Comparison of ENCODE assay signal across 8 mouse cellular contexts in the genomic region with DNA sequence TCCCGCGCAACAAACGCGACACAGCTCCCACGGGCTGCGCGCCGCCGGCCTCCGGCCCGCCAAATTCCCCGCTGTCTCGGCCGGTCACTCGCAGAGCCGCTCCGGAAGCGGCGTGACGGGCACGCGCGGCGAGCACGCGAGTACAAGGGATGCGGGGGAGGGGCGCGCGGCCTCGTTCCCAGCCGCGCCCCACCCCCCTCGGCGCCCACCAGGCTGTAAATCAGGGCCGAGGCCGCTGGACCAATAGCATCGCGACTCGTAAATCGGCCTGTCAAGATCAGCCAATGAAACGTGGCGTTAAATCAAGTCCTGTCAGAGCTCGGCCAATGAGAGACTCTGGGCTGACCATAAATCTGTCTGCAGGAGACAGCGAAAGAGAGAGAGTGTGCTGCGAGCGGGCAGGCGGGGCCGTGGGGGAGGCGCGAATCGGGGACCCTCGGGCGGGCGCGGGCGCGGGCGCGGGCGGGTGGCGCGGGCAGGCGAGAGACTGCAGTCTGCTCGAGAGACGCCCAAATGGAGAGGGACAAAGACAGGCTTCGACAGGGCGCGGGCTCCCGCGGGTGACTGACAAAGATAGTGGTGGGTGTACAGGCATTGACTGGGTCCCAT. TPM values are rescaled to one million over a fixed set of nuclear protein-coding genes. Genes with fewer than 3 reads are reported as not detected.
A peak's percentile ranks its signal among the peaks of the same experiment; 100 is the strongest.
DNase-seq lines count a peak whose midpoint lies in the region; ATAC-seq and TF ChIP-seq lines count a peak whose summit lies in the region.

No protein-coding gene starts in this region.

- H3K4me1 ChIP-seq in erythroblast, embryonic 14.5 days (ENCODE audit: control insufficient read depth): peaks cover 35% of the 10 kb centered on the region
- peaks cover 62% of the 10 kb centered on the region for H3K4me1 ChIP-seq in heart, embryonic 11.5 days (ENCODE audit: control insufficient read depth, insufficient read depth, low read length)
- peaks cover 87% of the 10 kb centered on the region for H3K4me1 ChIP-seq in kidney, embryonic 16.5 days (ENCODE audit: insufficient read depth, low read length)
- H3K4me1 ChIP-seq in liver, adult 2 months (ENCODE audit: control insufficient read depth, insufficient read depth, low read length): peaks cover 30% of the 10 kb centered on the region

- peak overlapping the region; percentile 90 for H3K27ac ChIP-seq in heart, embryonic 11.5 days (ENCODE audit: low read depth, low read length)
- peak overlapping the region; percentile 99 for H3K27ac ChIP-seq in kidney, embryonic 16.5 days (ENCODE audit: low read length)
- H3K27ac ChIP-seq in liver, adult 2 months (replicated peaks; ENCODE audit: insufficient read depth, low read depth, low read length): peak overlapping the region; percentile 99

- H3K9ac ChIP-seq in heart, embryonic 11.5 days (ENCODE audit: low read depth, low read length): peak overlapping the region; percentile 79
- peak overlapping the region; percentile 81 for H3K9ac ChIP-seq in kidney, embryonic 16.5 days (replicated peaks; ENCODE audit: low read length)
- H3K9ac ChIP-seq in liver, adult 2 months (ENCODE audit: low read depth, low read length): peak overlapping the region; percentile 85

- H3K36me3 ChIP-seq in erythroblast, embryonic 14.5 days (ENCODE audit: control insufficient read depth): peaks cover 8% of the 10 kb centered on the region
- H3K36me3 ChIP-seq in heart, embryonic 11.5 days (ENCODE audit: control insufficient read depth, insufficient read depth, low read length): no peaks in the 10 kb centered on the region
- H3K36me3 ChIP-seq in kidney, embryonic 16.5 days (ENCODE audit: insufficient read depth, low read length): no peaks in the 10 kb centered on the region
- no peaks in the 10 kb centered on the region for H3K36me3 ChIP-seq in liver, adult 2 months (ENCODE audit: control insufficient read depth, insufficient read depth, low read length)
- H3K36me3 ChIP-seq in myocyte (ENCODE audit: control insufficient read depth, insufficient read depth): no peaks in the 10 kb centered on the region
- H3K36me3 ChIP-seq in splenic B cell, adult 2 months (ENCODE audit: control insufficient read depth, insufficient read depth, low read length, poor library complexity, severe bottlenecking): no peaks in the 10 kb centered on the region

- TF ChIP-seq CTCF in liver, adult 2 months (IDR thresholded peaks at IDR 0.05; ENCODE audit: low read depth, low read length): no peak

- no peaks in the 10 kb centered on the region for H3K9me3 ChIP-seq in erythroblast, embryonic 14.5 days (ENCODE audit: control insufficient read depth, low read length)
- H3K9me3 ChIP-seq in heart, embryonic 11.5 days (replicated peaks; ENCODE audit: control insufficient read depth, low read length): no peaks in the 10 kb centered on the region
- no peaks in the 10 kb centered on the region for H3K9me3 ChIP-seq in kidney, embryonic 16.5 days (ENCODE audit: low read length)

- peak overlapping the region; percentile 61 for H3K4me3 ChIP-seq in erythroblast, embryonic 14.5 days (replicated peaks)
- H3K4me3 ChIP-seq in heart, embryonic 11.5 days (ENCODE audit: low read depth, low read length): peak overlapping the region; percentile 57
- H3K4me3 ChIP-seq in kidney, embryonic 16.5 days (ENCODE audit: low read length): peak overlapping the region; percentile 50
- peak overlapping the region; percentile 59 for H3K4me3 ChIP-seq in liver, adult 2 months (ENCODE audit: insufficient read depth, low read depth, low read length)
- H3K4me3 ChIP-seq in myocyte: peak overlapping the region; percentile 27

- peaks cover 77% of the 10 kb centered on the region for H3K27me3 ChIP-seq in erythroblast, embryonic 14.5 days (ENCODE audit: control insufficient read depth)
- H3K27me3 ChIP-seq in heart, embryonic 11.5 days (ENCODE audit: control insufficient read depth, insufficient read depth, low read length): peaks cover 5% of the 10 kb centered on the region
- no peaks in the 10 kb centered on the region for H3K27me3 ChIP-seq in kidney, embryonic 16.5 days (ENCODE audit: insufficient read depth, low read length)
- no peaks in the 10 kb centered on the region for H3K27me3 ChIP-seq in liver, adult 2 months (ENCODE audit: control insufficient read depth, insufficient read depth, low read length)
- H3K27me3 ChIP-seq in myocyte (ENCODE audit: control insufficient read depth, insufficient read depth, insufficient read length): peaks cover 4% of the 10 kb centered on the region
- H3K27me3 ChIP-seq in splenic B cell, adult 2 months (ENCODE audit: control insufficient read depth, insufficient read depth, low read length, poor library complexity, severe bottlenecking): no peaks in the 10 kb centered on the region

- peak overlapping the region; percentile 96 for H3K4me2 ChIP-seq in heart, embryonic 11.5 days
- H3K4me2 ChIP-seq in kidney, embryonic 16.5 days (replicated peaks; ENCODE audit: low read depth, low read length): peak overlapping the region; percentile 77
- H3K4me2 ChIP-seq in myocyte (ENCODE audit: low read depth): peak overlapping the region; percentile 89

- under 1% methylated on average over 70 of the region's 71 CpGs for WGBS in heart, embryonic 11.5 days (ENCODE audit: insufficient replicate concordance)
- under 1% methylated on average over 63 of the region's 71 CpGs for WGBS in kidney, embryonic 16.5 days
- under 1% methylated on average over 71 of the region's 71 CpGs for WGBS in liver, adult 2 months

- DNase-seq in B cell, adult 2 months: peak; percentile 80
- peak; percentile 100 for DNase-seq in brain, adult 2 months (ENCODE audit: low read depth, low spot score)
- DNase-seq in liver, adult 2 months (ENCODE audit: extremely low read depth, low read depth, low spot score): peak; percentile 98
- peak; percentile 94 for DNase-seq in splenic B cell, adult 2 months (ENCODE audit: low read depth, low spot score)

- peak; percentile 94 for TF ChIP-seq POLR2A in liver, adult 2 months (IDR thresholded peaks at IDR 0.05; ENCODE audit: extremely low read depth, insufficient read depth, low read length)
- TF ChIP-seq POLR2A in myocyte (IDR thresholded peaks at IDR 0.05; ENCODE audit: insufficient read length, low read depth): peak; percentile 71

- no peaks in the 10 kb centered on the region for H3K79me2 ChIP-seq in liver, adult 2 months (ENCODE audit: control insufficient read depth, insufficient read depth, low read length)
- no peaks in the 10 kb centered on the region for H3K79me2 ChIP-seq in myocyte (ENCODE audit: control insufficient read depth, insufficient read depth)

- ATAC-seq in heart, embryonic 11.5 days (replicated peaks; ENCODE audit: insufficient number of reproducible peaks, low FRiP score, low TSS enrichment): peak; percentile 88
- peak; percentile 93 for ATAC-seq in kidney, embryonic 16.5 days (ENCODE audit: low FRiP score, low TSS enrichment)

- no peak overlapping the region for H3ac ChIP-seq in myocyte (ENCODE audit: control insufficient read depth, insufficient read length)

TF ChIP-seq in myocyte, 11 proteins besides CTCF, POLR2A, EP300 and RAD21:
- TF ChIP-seq REST (IDR thresholded peaks at IDR 0.05; ENCODE audit: insufficient read depth, insufficient read length) (no peak), SRF (IDR thresholded peaks at IDR 0.05; ENCODE audit: control insufficient read depth, insufficient read length, low read depth) (peak; percentile 22), TCF3 (IDR thresholded peaks at IDR 0.05; ENCODE audit: insufficient read length, low read depth) (peak; percentile 59), MYOG (IDR thresholded peaks at IDR 0.05; ENCODE audit: control insufficient read depth in 1 of 3, insufficient read depth in 1 of 3, insufficient read length in 2 of 3, low read depth in 2 of 3) (peak in 1 of 3 experiments; percentile 63), USF1 (IDR thresholded peaks at IDR 0.05; ENCODE audit: low read depth) (peak; percentile 3), POLR2AphosphoS2 (IDR thresholded peaks at IDR 0.05; ENCODE audit: insufficient read length, low read depth) (peak; percentile 75), CEBPB (IDR thresholded peaks at IDR 0.05; ENCODE audit: insufficient read depth, poor library complexity, severe bottlenecking) (no peak), E2F4 (IDR thresholded peaks at IDR 0.05; ENCODE audit: insufficient read depth) (peak; percentile 63), MAX (IDR thresholded peaks at IDR 0.05; ENCODE audit: low read depth) (no peak), TCF12 (IDR thresholded peaks at IDR 0.05; ENCODE audit: insufficient read depth, poor library complexity, severe bottlenecking) (peak; percentile 51), MYOD1 (IDR thresholded peaks at IDR 0.05; ENCODE audit: control insufficient read depth in 1 of 3, insufficient read length in 2 of 3, low read depth in 2 of 3) (peak in 2 of 3 experiments; percentile 75 to 76)

RNA-seq across cellular contexts. Expression of gene Gpr84, which starts 5.2 kb away (rescaled TPM):
- polyA plus RNA-seq in erythroblast, embryonic 14.5 days (2012): not detected in 2 replicates
- 0.41 and 0.53 TPM in 2 replicates for polyA plus RNA-seq in heart, embryonic 11.5 days (2014; fragmentation: Nextera tagmentation; extraction: Ambion mirVana)
- polyA plus RNA-seq in kidney, embryonic 16.5 days (2015; fragmentation: Nextera tagmentation; extraction: Ambion mirVana): 0.30 and 0.67 TPM in 2 replicates
- total RNA-seq in liver, adult 2 months (2014; rRNA removed): 0.07 and 0.09 TPM in 2 replicates
- 0.12 and 0.19 TPM in 2 replicates for polyA plus RNA-seq in liver, adult 2 months (2012; rRNA removed)
- 0.05 TPM for polyA plus RNA-seq in myocyte (2012; fragmentation: generic; extraction: Trizol)

RNA-seq across cellular contexts. Expression of gene Copz1, which starts 32.7 kb away (rescaled TPM):
- 8.2 and 9.1 TPM in 2 replicates for polyA plus RNA-seq in erythroblast, embryonic 14.5 days (2012)
- 217 and 221 TPM in 2 replicates for polyA plus RNA-seq in heart, embryonic 11.5 days (2014; fragmentation: Nextera tagmentation; extraction: Ambion mirVana)
- polyA plus RNA-seq in kidney, embryonic 16.5 days (2015; fragmentation: Nextera tagmentation; extraction: Ambion mirVana): 324 and 333 TPM in 2 replicates
- total RNA-seq in liver, adult 2 months (2014; rRNA removed): 55.9 and 73.0 TPM in 2 replicates
- polyA plus RNA-seq in liver, adult 2 months (2012; rRNA removed): 131 and 142 TPM in 2 replicates
- 172 TPM for polyA plus RNA-seq in myocyte (2012; fragmentation: generic; extraction: Trizol)

RNA-seq across cellular contexts. Expression of gene Zfp385a, which starts 34.7 kb away (rescaled TPM):
- polyA plus RNA-seq in erythroblast, embryonic 14.5 days (2012): 1.6 and 1.7 TPM in 2 replicates
- polyA plus RNA-seq in heart, embryonic 11.5 days (2014; fragmentation: Nextera tagmentation; extraction: Ambion mirVana): 10.2 and 11.6 TPM in 2 replicates
- polyA plus RNA-seq in kidney, embryonic 16.5 days (2015; fragmentation: Nextera tagmentation; extraction: Ambion mirVana): 12.4 and 14.4 TPM in 2 replicates
- 0.92 and 2.1 TPM in 2 replicates for total RNA-seq in liver, adult 2 months (2014; rRNA removed)
- 14.9 and 17.1 TPM in 2 replicates for polyA plus RNA-seq in liver, adult 2 months (2012; rRNA removed)
- 35.6 TPM for polyA plus RNA-seq in myocyte (2012; fragmentation: generic; extraction: Trizol)

RNA-seq across cellular contexts. Expression of gene Nfe2, which starts 47.0 kb away (rescaled TPM):
- polyA plus RNA-seq in erythroblast, embryonic 14.5 days (2012): 46.0 and 48.8 TPM in 2 replicates
- polyA plus RNA-seq in heart, embryonic 11.5 days (2014; fragmentation: Nextera tagmentation; extraction: Ambion mirVana): 21.9 and 24.2 TPM in 2 replicates
- 3.8 and 4.2 TPM in 2 replicates for polyA plus RNA-seq in kidney, embryonic 16.5 days (2015; fragmentation: Nextera tagmentation; extraction: Ambion mirVana)
- 0.40 and 0.74 TPM in 2 replicates for total RNA-seq in liver, adult 2 months (2014; rRNA removed)
- polyA plus RNA-seq in liver, adult 2 months (2012; rRNA removed): 2.3 and 4.9 TPM in 2 replicates
- polyA plus RNA-seq in myocyte (2012; fragmentation: generic; extraction: Trizol): 0.42 TPM

Comparison
In these comparisons a context has a peak if more than half of its experiments do, and no peak if none do; other contexts are left out.
1. Peak in every context shown above with its lines: DNase-seq, ATAC-seq, H3K4me3 ChIP-seq and H3K27ac ChIP-seq.
2. RNA of gene Copz1, which starts 32.7 kb away (polyA plus RNA-seq): 324 to 333 TPM in kidney, embryonic 16.5 days, 217 to 221 TPM in heart, embryonic 11.5 days, 172 TPM in myocyte (single experiment) and 131 to 142 TPM in liver, adult 2 months; 8.2 to 9.1 TPM in erythroblast, embryonic 14.5 days; every median in the first group is over 10 times any median in the second.